Mouse (Mus musculus) hindbrain, embryonic 15.5 days (tissue): ENCODE data around the gene Sspo. TPM values are rescaled to one million over a fixed set of nuclear protein-coding genes. Genes with fewer than 3 reads are reported as not detected.
A peak's percentile ranks its signal among the peaks of the same experiment; 100 is the strongest.

Experiments used
- ATAC-seq: fragments of 200-750 bp; cut with Nextera tagmentation; 2 replicates; pipeline ENCODE4 v1.8.0; 2017; ENCODE audit warnings: low read depth, moderate number of reproducible peaks, moderate TSS enrichment; ENCODE audit not compliant: low FRiP score
- H3K27ac ChIP-seq: fragments of 300-500 bp; sonication (generic); replicated peaks from 2 replicates; pipeline ENCODE4 v1.5.1; 2015; ENCODE audit warnings: mild to moderate bottlenecking, inconsistent platforms
- H3K27me3 ChIP-seq: fragments of 300-500 bp; sonication (generic); 2 replicates; pipeline ENCODE4 v1.6.1; 2015; ENCODE audit warnings: control low read depth, inconsistent platforms
- H3K36me3 ChIP-seq: fragments of 300-500 bp; sonication (generic); 2 replicates; pipeline ENCODE4 v1.6.1; 2015; ENCODE audit warnings: control low read depth, inconsistent platforms
- H3K4me1 ChIP-seq: fragments of 300-500 bp; sonication (generic); replicated peaks from 2 replicates; pipeline ENCODE4 v1.6.1; 2015; ENCODE audit warnings: control low read depth, inconsistent platforms
- H3K4me2 ChIP-seq: fragments of 300-500 bp; sonication (generic); 2 replicates; pipeline ENCODE4 v1.6.1; 2015; ENCODE audit warnings: moderate library complexity, mild to moderate bottlenecking, inconsistent platforms
- H3K4me3 ChIP-seq: fragments of 300-500 bp; sonication (generic); 2 replicates; pipeline ENCODE4 v1.5.1; 2015; ENCODE audit warnings: mild to moderate bottlenecking, inconsistent platforms
- H3K9ac ChIP-seq: fragments of 300-500 bp; sonication (generic); 2 replicates; pipeline ENCODE4 v1.6.1; 2015; ENCODE audit warnings: inconsistent platforms
- H3K9me3 ChIP-seq: fragments of 300-500 bp; sonication (generic); 2 replicates; pipeline ENCODE4 v1.6.1; 2016; ENCODE audit warnings: control low read depth, inconsistent platforms
- WGBS: fragments of 180-500 bp; shearing (Covaris S2); methylation state at CpG from one replicate; pipeline ENCODE4 v1.1.7; 2015; 5-methylcytosine and 5-hydroxymethylcytosine counted together
- polyA plus RNA-seq: library from polyadenylated mRNA; unstranded; fragments of >200 nt; fragmentation: Nextera tagmentation; extraction: Ambion mirVana; gene quantifications from 2 replicates; pipeline ENCODE4 v1.2.1, GENCODE M21; 2015

Gene Sspo
- polyA plus RNA-seq, 1 experiment from 2014 or later, result 0.78 TPM

DNA sequence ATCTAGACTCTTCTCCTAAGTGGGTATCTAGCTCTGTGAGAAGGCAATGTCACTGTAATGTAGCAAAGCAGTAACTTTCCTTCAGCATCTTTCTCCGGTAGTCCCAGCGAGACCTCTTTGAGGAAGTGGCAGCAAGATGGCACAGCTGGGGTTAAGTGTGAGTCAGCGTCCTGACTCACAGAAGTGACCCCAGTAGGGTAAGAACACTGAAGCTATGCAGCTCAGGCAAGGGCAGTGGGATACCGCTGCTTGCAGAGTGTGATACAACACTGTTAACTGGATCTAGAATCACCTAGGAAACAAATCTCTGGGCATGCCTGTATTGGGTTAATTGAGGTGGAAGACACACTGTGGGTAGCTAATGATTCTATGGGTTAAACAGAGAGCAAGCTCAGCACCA, 88.1 kb downstream of the Sspo start:
- Histone ChIP-seq H3K4me3 (no peak overlapping the region), H3K27ac (no peak overlapping the region), H3K36me3 (peaks cover 10% of the 10 kb centered on the region), H3K9ac (no peak overlapping the region), H3K4me1 (peaks cover 30% of the 10 kb centered on the region), H3K9me3 (no peaks in the 10 kb centered on the region), H3K27me3 (no peaks in the 10 kb centered on the region), H3K4me2 (no peak overlapping the region)
- ATAC-seq, result no peak
- 59% methylated on average over 4 of the region's 4 CpGs for WGBS

DNA sequence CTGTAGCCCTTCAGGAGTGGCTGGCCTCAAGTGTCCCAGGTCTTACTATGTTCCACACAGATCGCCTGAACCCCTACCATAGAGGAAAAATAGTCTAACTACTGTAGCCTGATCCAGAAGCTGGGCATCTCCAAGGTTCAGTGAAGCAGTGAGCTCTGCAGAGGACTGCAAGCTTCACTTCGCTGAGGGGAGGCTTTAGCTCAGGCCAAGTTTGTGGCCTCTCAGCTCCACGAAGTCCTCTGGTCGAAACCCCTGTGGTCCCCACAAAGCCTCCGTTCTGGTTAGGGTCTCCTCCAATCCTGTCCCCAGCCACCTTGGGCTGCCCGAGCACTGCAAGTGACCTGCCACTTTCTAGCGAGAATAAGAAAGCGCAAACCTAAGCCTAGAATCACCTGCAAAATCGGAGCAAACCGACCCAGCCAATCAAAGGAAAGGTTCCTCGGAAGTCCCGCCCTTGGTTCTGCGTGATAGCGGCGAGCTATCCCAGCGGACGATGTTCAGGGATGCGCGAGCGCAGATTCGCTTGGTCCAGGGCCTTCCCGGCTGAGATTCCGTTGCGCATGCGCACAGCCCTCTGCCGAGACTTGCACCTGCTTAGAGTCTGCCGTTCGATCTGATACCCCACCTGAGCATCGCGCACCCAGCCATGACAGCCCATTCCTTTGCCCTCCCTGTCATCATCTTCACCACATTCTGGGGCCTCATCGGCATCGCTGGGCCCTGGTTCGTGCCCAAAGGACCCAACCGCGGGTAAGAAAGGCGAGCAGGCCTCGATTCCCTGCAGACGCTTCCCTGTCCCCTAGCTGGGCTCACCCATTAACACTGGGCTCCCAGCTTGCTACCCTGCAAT, 89.3 kb downstream of the Sspo start, which contains the start of gene Atp6v0e2:
Gene Atp6v0e2, plus strand, starts transcription at position 511 of the 850 bp plus-strand sequence.
- peak within 1 kb of the TSS; percentile 59 for H3K4me3 ChIP-seq
- H3K27me3 ChIP-seq, result no peaks in the 10 kb centered on the region
- H3K9me3 ChIP-seq, result no peaks in the 10 kb centered on the region
- peak within 1 kb of the TSS; percentile 82 for H3K9ac ChIP-seq
- WGBS, result 3% methylated on average over 38 of the region's 38 CpGs
- H3K4me2 ChIP-seq, result peak within 1 kb of the TSS; percentile 72
- peaks cover 30% of the 10 kb centered on the region for H3K4me1 ChIP-seq
- H3K27ac ChIP-seq, result peak within 1 kb of the TSS; percentile 83
- peaks cover 13% of the 10 kb centered on the region for H3K36me3 ChIP-seq
- ATAC-seq, result peak; percentile 96

DNA sequence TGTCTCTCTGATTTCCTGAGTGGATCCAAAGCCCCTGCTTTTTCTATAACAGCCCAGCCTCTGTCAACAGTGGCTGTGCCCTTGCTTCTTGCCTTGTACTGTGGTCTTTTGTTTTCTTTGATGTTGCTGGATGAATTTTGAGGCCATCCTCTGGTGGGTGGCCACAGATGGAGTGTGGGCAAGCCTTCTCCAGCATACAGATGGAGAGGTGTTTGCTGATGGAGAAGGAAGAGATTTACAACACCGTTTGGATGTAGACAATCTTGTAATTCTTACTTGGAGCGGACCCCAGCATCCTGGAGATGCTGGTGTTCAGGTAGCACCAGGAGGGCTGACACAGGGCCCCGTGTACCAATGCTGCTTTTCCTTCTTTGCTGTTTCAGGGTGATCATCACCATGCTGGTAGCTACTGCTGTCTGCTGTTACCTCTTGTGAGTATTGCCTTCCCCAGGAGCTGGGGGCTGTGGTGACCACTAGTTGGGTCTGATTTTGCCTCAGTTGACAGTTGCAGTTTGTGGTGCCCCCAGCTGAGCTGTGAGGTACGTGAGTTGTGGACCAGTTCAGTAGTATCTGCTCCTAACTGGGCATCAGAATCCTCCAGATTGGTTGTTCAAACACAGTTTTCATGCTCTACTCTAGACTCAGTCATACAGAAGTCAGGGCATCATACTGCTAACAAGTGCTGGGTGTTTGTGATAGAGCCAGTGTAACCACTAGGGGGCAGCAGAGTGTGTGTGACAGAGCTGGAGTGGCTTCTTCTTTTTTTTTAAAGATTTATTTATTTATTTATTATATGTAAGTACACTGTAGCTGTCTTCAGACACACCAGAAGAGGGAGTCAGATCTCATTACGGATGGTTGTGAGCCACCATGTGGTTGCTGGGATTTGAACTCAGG, 91.1 kb downstream of the Sspo start:
- H3K4me1 ChIP-seq, result peaks cover 30% of the 10 kb centered on the region
- 65% methylated on average over 5 of the region's 5 CpGs for WGBS
- ATAC-seq, result no peak
- no peaks in the 10 kb centered on the region for H3K9me3 ChIP-seq
- H3K27ac ChIP-seq, result no peak overlapping the region
- H3K4me2 ChIP-seq, result peak overlapping the region; percentile 72
- peak overlapping the region; percentile 59 for H3K4me3 ChIP-seq
- H3K27me3 ChIP-seq, result no peaks in the 10 kb centered on the region
- H3K36me3 ChIP-seq, result peaks cover 16% of the 10 kb centered on the region
- peak overlapping the region; percentile 82; the same call in 1 of the 2 replicates for H3K9ac ChIP-seq

DNA sequence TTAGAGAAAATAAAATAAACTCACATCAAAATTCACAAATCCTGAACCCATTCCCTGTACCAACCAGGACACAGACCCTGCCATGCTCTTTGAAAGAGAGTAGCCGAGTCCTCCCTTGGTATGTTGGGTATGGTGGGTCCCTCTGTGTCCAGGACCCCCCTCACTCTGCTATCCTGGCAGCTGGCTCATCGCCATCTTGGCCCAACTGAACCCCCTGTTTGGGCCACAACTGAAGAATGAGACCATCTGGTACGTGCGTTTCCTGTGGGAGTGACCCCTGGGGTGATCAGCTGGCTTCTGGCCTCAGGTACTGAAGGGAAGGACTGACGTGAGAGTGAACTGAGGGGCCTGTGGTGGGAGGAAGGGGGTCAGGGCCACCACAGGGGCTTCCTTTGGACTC, 91.8 kb downstream of the Sspo start:
- WGBS, result 68% methylated on average over 5 of the region's 5 CpGs
- Histone ChIP-seq H3K27ac (no peak overlapping the region), H3K9ac (no peak overlapping the region), H3K4me3 (no peak overlapping the region), H3K9me3 (no peaks in the 10 kb centered on the region), H3K27me3 (no peaks in the 10 kb centered on the region), H3K4me2 (no peak overlapping the region), H3K36me3 (peaks cover 16% of the 10 kb centered on the region), H3K4me1 (peaks cover 30% of the 10 kb centered on the region)
- ATAC-seq, result no peak

GRCm38 (mm10) chr6:48540721-48541120, 92.7 kb downstream of the Sspo start:
- Histone ChIP-seq H3K36me3 (peaks cover 16% of the 10 kb centered on the region), H3K9ac (no peak overlapping the region), H3K4me1 (peaks cover 30% of the 10 kb centered on the region), H3K27ac (no peak overlapping the region), H3K9me3 (no peaks in the 10 kb centered on the region), H3K4me3 (no peak overlapping the region), H3K4me2 (no peak overlapping the region), H3K27me3 (no peaks in the 10 kb centered on the region)
- WGBS, result 78% methylated on average over 3 of the region's 3 CpGs
- ATAC-seq, result no peak

GRCm38 (mm10) chr6:48541560-48542450, 93.8 kb downstream of the Sspo start:
- 65% methylated on average over 7 of the region's 7 CpGs for WGBS

GRCm38 (mm10) chr6:48542631-48543030, 94.6 kb downstream of the Sspo start:
- Histone ChIP-seq H3K9me3 (no peaks in the 10 kb centered on the region), H3K9ac (no peak overlapping the region), H3K27me3 (no peaks in the 10 kb centered on the region), H3K4me2 (no peak overlapping the region), H3K4me3 (no peak overlapping the region), H3K36me3 (peaks cover 16% of the 10 kb centered on the region), H3K4me1 (peaks cover 21% of the 10 kb centered on the region), H3K27ac (no peak overlapping the region)
- no peak for ATAC-seq
- 95% methylated on average over 3 of the region's 3 CpGs for WGBS

More at GRCm38 (mm10) chr6:48541560-48542450, 93.8 kb downstream of the Sspo start:
- H3K4me3 ChIP-seq, result no peak overlapping the region
- peaks cover 25% of the 10 kb centered on the region for H3K4me1 ChIP-seq
- no peak for ATAC-seq
- H3K9me3 ChIP-seq, result no peaks in the 10 kb centered on the region
- no peak overlapping the region for H3K4me2 ChIP-seq
- peaks cover 16% of the 10 kb centered on the region for H3K36me3 ChIP-seq
- no peaks in the 10 kb centered on the region for H3K27me3 ChIP-seq
- H3K27ac ChIP-seq, result no peak overlapping the region
- no peak overlapping the region for H3K9ac ChIP-seq

DNA sequence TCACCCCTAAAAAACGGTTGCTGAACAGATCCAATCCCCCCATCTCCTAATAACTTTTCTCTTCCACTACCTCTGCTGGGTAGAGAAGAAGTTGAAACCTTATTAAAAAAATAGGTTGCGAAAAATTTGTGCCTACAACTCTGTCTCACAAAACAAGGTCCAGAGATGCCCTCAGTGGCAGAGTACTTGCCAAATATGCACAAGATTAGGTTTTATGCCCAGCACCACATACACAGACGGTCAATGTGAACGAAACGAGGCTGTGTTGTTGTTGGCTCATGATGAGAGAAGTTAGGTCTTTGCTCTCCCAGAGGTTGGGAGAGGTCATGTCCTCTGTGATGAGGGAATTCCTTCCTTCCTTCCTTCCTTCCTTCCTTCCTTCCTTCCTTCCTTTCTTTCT, 97.2 kb downstream of the Sspo start:
- peaks cover 16% of the 10 kb centered on the region for H3K36me3 ChIP-seq
- H3K4me2 ChIP-seq, result no peak overlapping the region
- no peak overlapping the region for H3K27ac ChIP-seq
- no peaks in the 10 kb centered on the region for H3K9me3 ChIP-seq
- H3K9ac ChIP-seq, result no peak overlapping the region
- no peak overlapping the region for H3K4me3 ChIP-seq
- no peaks in the 10 kb centered on the region for H3K4me1 ChIP-seq
- 81% methylated on average over 5 of the region's 5 CpGs for WGBS
- H3K27me3 ChIP-seq, result no peaks in the 10 kb centered on the region
- ATAC-seq, result no peak

GRCm38 (mm10) chr6:48546271-48546670, 98.2 kb downstream of the Sspo start:
- ATAC-seq, result 0 out of 2 replicates have a peak, but pooled peaks have one; percentile 15
- H3K36me3 ChIP-seq, result peaks cover 6% of the 10 kb centered on the region
- 46% methylated on average over 1 of the region's 1 CpGs for WGBS
- no peak overlapping the region for H3K27ac ChIP-seq
- no peak overlapping the region for H3K9ac ChIP-seq
- H3K4me1 ChIP-seq, result no peaks in the 10 kb centered on the region
- H3K4me3 ChIP-seq, result no peak overlapping the region
- no peak overlapping the region for H3K4me2 ChIP-seq
- no peaks in the 10 kb centered on the region for H3K9me3 ChIP-seq
- H3K27me3 ChIP-seq, result no peaks in the 10 kb centered on the region

DNA sequence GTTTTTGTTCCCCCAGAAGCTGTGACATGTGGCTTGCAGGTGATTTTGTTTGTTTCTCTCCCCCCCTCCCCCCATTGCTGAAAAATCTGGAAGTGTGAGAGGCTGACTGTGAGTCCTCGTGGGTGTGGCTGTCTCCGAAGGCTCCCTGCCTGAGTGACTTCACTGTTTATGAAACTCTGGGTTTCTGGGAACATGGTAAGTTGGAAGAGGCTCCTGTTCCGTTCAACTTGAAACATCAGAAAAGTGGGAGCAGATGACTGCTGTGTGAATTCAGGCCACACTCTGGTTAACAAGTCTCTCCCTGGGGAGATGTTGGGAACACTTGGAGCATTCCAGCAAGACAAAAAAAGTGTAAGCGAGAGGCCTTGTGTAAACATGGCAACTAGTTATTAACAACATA, 98.8 kb downstream of the Sspo start:
- Histone ChIP-seq H3K4me2 (no peak overlapping the region), H3K27me3 (no peaks in the 10 kb centered on the region), H3K4me3 (no peak overlapping the region), H3K9ac (no peak overlapping the region), H3K4me1 (no peaks in the 10 kb centered on the region), H3K9me3 (no peaks in the 10 kb centered on the region), H3K27ac (no peak overlapping the region), H3K36me3 (0 out of 2 replicates have a peak, but pooled peaks cover 4% of the 10 kb centered on the region)
- ATAC-seq, result no peak
- 72% methylated on average over 4 of the region's 4 CpGs for WGBS

GRCm38 (mm10) chr6:48548314-48548713, 100.3 kb downstream of the Sspo start:
- H3K9ac ChIP-seq, result no peak overlapping the region
- H3K4me1 ChIP-seq, result no peaks in the 10 kb centered on the region
- no peaks in the 10 kb centered on the region for H3K9me3 ChIP-seq
- no peak overlapping the region for H3K4me2 ChIP-seq
- ATAC-seq, result no peak
- H3K36me3 ChIP-seq, result no peaks in the 10 kb centered on the region
- no peak overlapping the region for H3K4me3 ChIP-seq
- H3K27ac ChIP-seq, result no peak overlapping the region
- WGBS, result 89% methylated on average over 6 of the region's 6 CpGs
- H3K27me3 ChIP-seq, result no peaks in the 10 kb centered on the region
